Mouse (Mus musculus) liver, embryonic 11.5 days (tissue): ENCODE measurements at regions not wholly inside any gene's neighbourhood (a gene's known extent, or its start where the extent isn't known, plus 50 kb on each side); places are given as distances from the start of the nearest gene placed in this dataset.

ENCODE experiments used
- ATAC-seq: fragments of 200-750 bp; cut with Nextera tagmentation; replicated peaks from 2 replicates; pipeline ENCODE4 v1.8.0; 2017; ENCODE audit warnings: moderate number of reproducible peaks, mild to moderate bottlenecking, moderate TSS enrichment, moderate library complexity; ENCODE audit not compliant: low FRiP score
- DNase-seq: peaks from one replicate; pipeline ENCODE4 v3.0.0-alpha.2; 2017; ENCODE audit warnings: low spot score
- H3K27ac ChIP-seq: fragments of 300-500 bp; sonication (generic); 2 replicates; pipeline ENCODE4 v1.5.1; 2014; ENCODE audit warnings: mild to moderate bottlenecking, low read depth, low read length, control low read depth
- H3K27me3 ChIP-seq: fragments of 300-500 bp; sonication (generic); replicated peaks from 2 replicates; pipeline ENCODE4 v1.6.1; 2014; ENCODE audit warnings: low read length, mixed read lengths; ENCODE audit not compliant: control insufficient read depth, insufficient read depth
- H3K36me3 ChIP-seq: fragments of 300-500 bp; sonication (generic); 2 replicates; pipeline ENCODE4 v1.6.1; 2014; ENCODE audit warnings: mild to moderate bottlenecking, low read length, moderate library complexity, mixed read lengths; ENCODE audit not compliant: control insufficient read depth, insufficient read depth
- H3K4me1 ChIP-seq: fragments of 300-500 bp; sonication (generic); replicated peaks from 2 replicates; pipeline ENCODE4 v1.6.1; 2014; ENCODE audit warnings: low read length, mixed read lengths; ENCODE audit not compliant: control insufficient read depth, insufficient read depth
- H3K4me2 ChIP-seq: fragments of 300-500 bp; sonication (generic); 2 replicates; pipeline ENCODE4 v1.6.1; 2014; ENCODE audit warnings: mild to moderate bottlenecking, control low read depth, moderate library complexity
- H3K4me3 ChIP-seq: fragments of 300-500 bp; sonication (generic); 2 replicates; pipeline ENCODE4 v1.5.1; 2014; ENCODE audit warnings: low read depth, low read length, control low read depth
- H3K9ac ChIP-seq: fragments of 300-500 bp; sonication (generic); 2 replicates; pipeline ENCODE4 v1.6.1; 2014; ENCODE audit warnings: low read depth, low read length, control low read depth
- H3K9me3 ChIP-seq: fragments of 300-500 bp; sonication (generic); 2 replicates; pipeline ENCODE4 v1.6.1; 2016; ENCODE audit warnings: low read length, inconsistent platforms, mixed read lengths; ENCODE audit not compliant: control insufficient read depth
- WGBS: fragments of 180-500 bp; shearing (Covaris S2); extraction: QIAGEN DNeasy Blood & Tissue Kit; methylation state at CpG from one replicate; pipeline ENCODE4 v1.1.7; 2014; 5-methylcytosine and 5-hydroxymethylcytosine counted together

GRCm38 (mm10) chr13:5008296-5008695 is 399.3 kb upstream of the Akr1e1 start:
- no peak for DNase-seq
- WGBS, result 68% methylated on average over 1 of the region's 1 CpGs

GRCm38 (mm10) chr13:5022439-5022838 is 413.5 kb upstream of the Akr1e1 start:
- Histone ChIP-seq H3K4me3 (no peak overlapping the region), H3K9ac (no peak overlapping the region), H3K36me3 (no peaks in the 10 kb centered on the region), H3K27ac (no peak overlapping the region), H3K4me2 (no peak overlapping the region), H3K27me3 (no peaks in the 10 kb centered on the region), H3K4me1 (no peaks in the 10 kb centered on the region), H3K9me3 (no peaks in the 10 kb centered on the region)
- ATAC-seq (no peak), DNase-seq (no peak)
- WGBS, result 86% methylated on average over 7 of the region's 7 CpGs

More at GRCm38 (mm10) chr13:5008296-5008695, 399.3 kb upstream of the Akr1e1 start:
- Histone ChIP-seq H3K4me1 (no peaks in the 10 kb centered on the region), H3K9ac (no peak overlapping the region), H3K4me2 (no peak overlapping the region), H3K4me3 (no peak overlapping the region), H3K27ac (no peak overlapping the region), H3K9me3 (no peaks in the 10 kb centered on the region), H3K36me3 (no peaks in the 10 kb centered on the region), H3K27me3 (no peaks in the 10 kb centered on the region)
- ATAC-seq, result no peak

GRCm38 (mm10) chr13:5059859-5060258 is 450.9 kb upstream of the Akr1e1 start:
- Histone ChIP-seq H3K4me3 (no peak overlapping the region), H3K9me3 (no peaks in the 10 kb centered on the region), H3K27me3 (no peaks in the 10 kb centered on the region), H3K27ac (no peak overlapping the region), H3K4me1 (no peaks in the 10 kb centered on the region), H3K36me3 (no peaks in the 10 kb centered on the region), H3K9ac (no peak overlapping the region), H3K4me2 (no peak overlapping the region)
- ATAC-seq, result no peak
- 59% methylated on average over 2 of the region's 2 CpGs for WGBS
- DNase-seq, result no peak

- no peak overlapping the region for H3K4me3 ChIP-seq
- H3K9ac ChIP-seq, result no peak overlapping the region
- H3K27ac ChIP-seq, result no peak overlapping the region
- no peak overlapping the region for H3K4me2 ChIP-seq
- 26% methylated on average over 2 of the region's 2 CpGs for WGBS
- H3K36me3 ChIP-seq, result no peaks in the 10 kb centered on the region
- H3K27me3 ChIP-seq, result no peaks in the 10 kb centered on the region
- H3K4me1 ChIP-seq, result no peaks in the 10 kb centered on the region
- H3K9me3 ChIP-seq, result no peaks in the 10 kb centered on the region
- no peak for DNase-seq
- no peak for ATAC-seq
These were observed 451.5 kb upstream of the Akr1e1 start for GRCm38 (mm10) chr13:5060462-5060861.

GRCm38 (mm10) chr13:5107454-5107853 is 498.5 kb upstream of the Akr1e1 start:
- Histone ChIP-seq H3K4me3 (no peak overlapping the region), H3K9me3 (no peaks in the 10 kb centered on the region), H3K4me1 (no peaks in the 10 kb centered on the region), H3K9ac (no peak overlapping the region), H3K4me2 (no peak overlapping the region), H3K27me3 (no peaks in the 10 kb centered on the region), H3K36me3 (no peaks in the 10 kb centered on the region), H3K27ac (no peak overlapping the region)
- ATAC-seq, result no peak
- 86% methylated on average over 5 of the region's 5 CpGs for WGBS
- DNase-seq, result no peak

- ATAC-seq (no peak), DNase-seq (no peak)
- WGBS, result 83% methylated on average over 3 of the region's 3 CpGs
- Histone ChIP-seq H3K9ac (no peak overlapping the region), H3K4me2 (no peak overlapping the region), H3K36me3 (no peaks in the 10 kb centered on the region), H3K4me3 (no peak overlapping the region), H3K4me1 (no peaks in the 10 kb centered on the region), H3K27me3 (no peaks in the 10 kb centered on the region), H3K27ac (no peak overlapping the region), H3K9me3 (no peaks in the 10 kb centered on the region)
These were observed 545.9 kb upstream of the Akr1e1 start for GRCm38 (mm10) chr13:5154911-5155310.

GRCm38 (mm10) chr13:5159765-5160684 is 551.1 kb upstream of the Akr1e1 start:
- ATAC-seq (no peak), DNase-seq (no peak)
- Histone ChIP-seq H3K27ac (no peak overlapping the region), H3K4me1 (no peaks in the 10 kb centered on the region), H3K9me3 (no peaks in the 10 kb centered on the region), H3K9ac (no peak overlapping the region), H3K36me3 (no peaks in the 10 kb centered on the region), H3K27me3 (no peaks in the 10 kb centered on the region), H3K4me2 (no peak overlapping the region), H3K4me3 (no peak overlapping the region)
- 64% methylated on average over 5 of the region's 5 CpGs for WGBS

GRCm38 (mm10) chr13:5166716-5167115 is 557.7 kb upstream of the Akr1e1 start:
- Histone ChIP-seq H3K9ac (no peak overlapping the region), H3K4me1 (no peaks in the 10 kb centered on the region), H3K27ac (no peak overlapping the region), H3K27me3 (no peaks in the 10 kb centered on the region), H3K4me3 (no peak overlapping the region), H3K36me3 (no peaks in the 10 kb centered on the region), H3K4me2 (no peak overlapping the region), H3K9me3 (no peaks in the 10 kb centered on the region)
- 72% methylated on average over 2 of the region's 2 CpGs for WGBS
- no peak for DNase-seq
- no peak for ATAC-seq

GRCm38 (mm10) chr13:5178996-5179395 is 570.0 kb upstream of the Akr1e1 start:
- DNase-seq, result no peak
- Histone ChIP-seq H3K4me3 (no peak overlapping the region), H3K27me3 (no peaks in the 10 kb centered on the region), H3K27ac (no peak overlapping the region), H3K4me2 (no peak overlapping the region), H3K9ac (no peak overlapping the region), H3K36me3 (no peaks in the 10 kb centered on the region), H3K4me1 (no peaks in the 10 kb centered on the region), H3K9me3 (no peaks in the 10 kb centered on the region)
- WGBS, result 90% methylated on average over 4 of the region's 4 CpGs
- ATAC-seq, result no peak
